13 mouse cellular contexts compared by ENCODE assay signal in genomic region chr16:14939552-14939951, GRCm38 (mm10). TPM values are rescaled to one million over a fixed set of nuclear protein-coding genes. Genes with fewer than 3 reads are reported as not detected.
A peak's percentile ranks its signal among the peaks of the same experiment; 100 is the strongest.
DNase-seq lines count a peak whose midpoint lies in the region; ATAC-seq and TF ChIP-seq lines count a peak whose summit lies in the region.
"Had no signal": no experiment of that assay in that cellular context is flagged by ENCODE, and none has a peak within 500 bp of the region (broad histone marks: within the 10 kb centered on the region; RNA-seq: fewer than 3 reads in every experiment).

No protein-coding gene starts in this region.

- H3K9ac ChIP-seq in liver, embryonic 12.5 days = no peak overlapping the region
- H3K9ac ChIP-seq in stomach, postnatal 0 days (ENCODE audit: low read length) = no peak overlapping the region
- H3K9ac ChIP-seq in hindbrain, embryonic 11.5 days (ENCODE audit: low read depth, low read length) = no peak overlapping the region
- H3K9ac ChIP-seq: hindbrain, embryonic 13.5 days; limb, embryonic 12.5 days; midbrain, embryonic 13.5 days had no signal

- no peaks in the 10 kb centered on the region for H3K36me3 ChIP-seq in liver, embryonic 12.5 days
- H3K36me3 ChIP-seq in stomach, postnatal 0 days (ENCODE audit: control insufficient read depth, insufficient read depth, low read length) = no peaks in the 10 kb centered on the region
- no peaks in the 10 kb centered on the region for H3K36me3 ChIP-seq in hindbrain, embryonic 11.5 days (ENCODE audit: control insufficient read depth, insufficient read depth, low read length)
- H3K36me3 ChIP-seq: hindbrain, embryonic 13.5 days; limb, embryonic 12.5 days; midbrain, embryonic 13.5 days had no signal

- H3K4me3 ChIP-seq in liver, embryonic 12.5 days = no peak overlapping the region
- H3K4me3 ChIP-seq in stomach, postnatal 0 days (ENCODE audit: low read depth, low read length) = no peak overlapping the region
- no peak overlapping the region for H3K4me3 ChIP-seq in hindbrain, embryonic 11.5 days (ENCODE audit: low read depth, low read length)
- H3K4me3 ChIP-seq: hindbrain, embryonic 13.5 days; limb, embryonic 12.5 days; midbrain, embryonic 13.5 days had no signal

- H3K4me2 ChIP-seq in liver, embryonic 12.5 days = no peak overlapping the region
- H3K4me2 ChIP-seq in stomach, postnatal 0 days (replicated peaks; ENCODE audit: low read depth) = no peak overlapping the region
- H3K4me2 ChIP-seq in hindbrain, embryonic 11.5 days (replicated peaks; ENCODE audit: low read depth, low read length) = no peak overlapping the region
- H3K4me2 ChIP-seq: hindbrain, embryonic 13.5 days; limb, embryonic 12.5 days; midbrain, embryonic 13.5 days had no signal

- H3K27ac ChIP-seq in liver, embryonic 12.5 days = no peak overlapping the region
- H3K27ac ChIP-seq in stomach, postnatal 0 days (replicated peaks) = peak overlapping the region; percentile 79
- H3K27ac ChIP-seq in hindbrain, embryonic 11.5 days (ENCODE audit: low read depth, low read length) = no peak overlapping the region
- H3K27ac ChIP-seq: hindbrain, embryonic 13.5 days; midbrain, embryonic 13.5 days had no signal

- ATAC-seq in liver, embryonic 12.5 days = peak; percentile 64
- ATAC-seq in stomach, postnatal 0 days (ENCODE audit: low FRiP score, low TSS enrichment) = peak; percentile 91
- ATAC-seq in hindbrain, embryonic 11.5 days (ENCODE audit: low FRiP score) = no peak
- ATAC-seq: midbrain, embryonic 13.5 days had no signal

- WGBS in liver, embryonic 12.5 days (ENCODE audit: insufficient replicate concordance) = 28% methylated on average over 1 of the region's 1 CpGs
- 41% methylated on average over 1 of the region's 1 CpGs for WGBS in stomach, postnatal 0 days
- 68% methylated on average over 1 of the region's 1 CpGs for WGBS in hindbrain, embryonic 11.5 days

- no peak for TF ChIP-seq EP300 in stomach, postnatal 0 days (optimal IDR thresholded peaks at IDR 0.05)

- TF ChIP-seq CTCF in stomach, postnatal 0 days (IDR thresholded peaks at IDR 0.05; ENCODE audit: low read depth) = no peak

- H3K9me3 ChIP-seq in liver, embryonic 12.5 days (replicated peaks) = no peaks in the 10 kb centered on the region
- H3K9me3 ChIP-seq in stomach, postnatal 0 days (ENCODE audit: control insufficient read depth, low read length) = no peaks in the 10 kb centered on the region
- no peaks in the 10 kb centered on the region for H3K9me3 ChIP-seq in hindbrain, embryonic 11.5 days (ENCODE audit: control insufficient read depth, low read length)
- H3K9me3 ChIP-seq: hindbrain, embryonic 13.5 days; limb, embryonic 12.5 days; midbrain, embryonic 13.5 days had no signal

- H3K27me3 ChIP-seq in liver, embryonic 12.5 days (replicated peaks) = no peaks in the 10 kb centered on the region
- H3K27me3 ChIP-seq in stomach, postnatal 0 days (ENCODE audit: control insufficient read depth, insufficient read depth, low read length) = no peaks in the 10 kb centered on the region
- H3K27me3 ChIP-seq in hindbrain, embryonic 11.5 days (ENCODE audit: control insufficient read depth, insufficient read depth, low read length) = no peaks in the 10 kb centered on the region
- H3K27me3 ChIP-seq: hindbrain, embryonic 13.5 days; limb, embryonic 12.5 days; midbrain, embryonic 13.5 days had no signal

- H3K4me1 ChIP-seq in liver, embryonic 12.5 days = peaks cover 5% of the 10 kb centered on the region; the same call in 1 of the 2 replicates
- peaks cover 6% of the 10 kb centered on the region; the same call in 1 of the 2 replicates for H3K4me1 ChIP-seq in stomach, postnatal 0 days (replicated peaks; ENCODE audit: control insufficient read depth, insufficient read depth)
- no peaks in the 10 kb centered on the region for H3K4me1 ChIP-seq in hindbrain, embryonic 11.5 days (replicated peaks; ENCODE audit: control insufficient read depth, insufficient read depth, low read length)
- H3K4me1 ChIP-seq: hindbrain, embryonic 13.5 days; midbrain, embryonic 13.5 days had no signal

- peak; percentile 4 for DNase-seq in heart, adult 8-10 months (ENCODE audit: low spot score)
- DNase-seq in heart, postnatal 4 days = no peak
- DNase-seq in ovary, adult 18-20 months (ENCODE audit: low spot score) = peak; percentile 23
- no peak for DNase-seq in ovary, postnatal 14 days (ENCODE audit: low spot score)
- peak; percentile 21 for DNase-seq in stomach, postnatal 0 days (ENCODE audit: low spot score)
- DNase-seq in left cerebral cortex, adult 8-10 months (ENCODE audit: low spot score in 2 of 2) = no peak
- DNase-seq in hindbrain, embryonic 11.5 days (ENCODE audit: low spot score) = no peak

RNA-seq across cellular contexts. Expression of gene Efcab1, which starts 33.1 kb away (rescaled TPM):
- not detected for total RNA-seq in heart, adult 8-10 months (2022)
- under 1 TPM in 1 of 2 experiments, not detected in 1; 0.12 TPM for total RNA-seq in heart, postnatal 4 days (2021)
- 0.29 and 0.47 TPM in 2 replicates for polyA plus RNA-seq in liver, embryonic 12.5 days (2016; fragmentation: Nextera tagmentation; extraction: Ambion mirVana)
- 9.0 and 10.4 TPM in 2 replicates for polyA plus RNA-seq in stomach, postnatal 0 days (2015; fragmentation: Nextera tagmentation; extraction: Ambion mirVana)
- 1 to 10 TPM; 4.4 to 5.8 (median 4.5) TPM for total RNA-seq in left cerebral cortex, adult 8-10 months (2022)
- 12.8 and 13.5 TPM in 2 replicates for polyA plus RNA-seq in hindbrain, embryonic 11.5 days (2014; fragmentation: Nextera tagmentation; extraction: Ambion mirVana)
- total RNA-seq: common myeloid progenitor, adult 5-6 weeks had no signal
- polyA plus RNA-seq: spleen, adult 2 months had no signal

Comparison
In these comparisons a context has a peak if more than half of its experiments do, and no peak if none do; other contexts are left out.
1. DNase-seq: peak in heart, adult 8-10 months (single experiment), ovary, adult 18-20 months (single experiment) and stomach, postnatal 0 days (single experiment); none in heart, postnatal 4 days (single experiment), ovary, postnatal 14 days (single experiment), left cerebral cortex, adult 8-10 months (0 of 2) and hindbrain, embryonic 11.5 days (single experiment).
2. RNA of gene Efcab1, which starts 33.1 kb away (total RNA-seq): 4.4 to 5.8 TPM in left cerebral cortex, adult 8-10 months; 0.12 TPM in heart, postnatal 4 days and not detected in heart, adult 8-10 months; every median in the first group is over 4 times any median in the second.